Mouse (Mus musculus) gonadal fat pad, adult 2 months (tissue): ENCODE results near the gene Sec1. TPM values are rescaled to one million over a fixed set of nuclear protein-coding genes. Genes with fewer than 3 reads are reported as not detected.

Experiments
- DNase-seq: peaks from one replicate; pipeline ENCODE4 v3.0.0-alpha.2; 2012; ENCODE audit warnings: low read depth
- polyA plus RNA-seq: library from polyadenylated mRNA; depleted of rRNA; stranded (reverse); fragments of >200 nt; gene quantifications from 2 replicates; pipeline ENCODE4 v1.2.3, GENCODE M21; 2012

Sec1 gene
- polyA plus RNA-seq, 1 experiment, result 1.7 TPM

DNA sequence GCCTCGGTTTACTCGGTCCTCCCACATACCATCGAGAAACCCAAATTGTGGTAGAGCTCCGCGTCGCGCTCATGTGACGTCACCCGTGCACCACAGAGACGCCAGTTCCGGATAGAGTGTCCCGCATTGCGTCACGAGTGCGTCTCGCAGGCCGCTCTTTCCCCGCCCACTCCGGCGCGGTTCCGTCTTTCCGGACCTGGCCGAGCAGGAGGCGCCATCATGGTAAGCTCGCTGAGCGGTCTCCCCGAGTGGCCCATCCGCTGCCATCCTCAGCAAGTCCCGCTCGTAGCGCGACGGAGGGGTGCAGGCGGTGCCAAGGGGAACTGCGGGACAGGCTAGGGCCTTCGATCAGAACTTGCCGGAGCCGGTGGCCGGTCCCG, 23.7 kb upstream of the Sec1 start, which contains the start of gene Sphk2:
Sphk2 (minus strand) TSS at position 85 of the 380 bp plus-strand sequence.
- DNase-seq, result no peak

DNA sequence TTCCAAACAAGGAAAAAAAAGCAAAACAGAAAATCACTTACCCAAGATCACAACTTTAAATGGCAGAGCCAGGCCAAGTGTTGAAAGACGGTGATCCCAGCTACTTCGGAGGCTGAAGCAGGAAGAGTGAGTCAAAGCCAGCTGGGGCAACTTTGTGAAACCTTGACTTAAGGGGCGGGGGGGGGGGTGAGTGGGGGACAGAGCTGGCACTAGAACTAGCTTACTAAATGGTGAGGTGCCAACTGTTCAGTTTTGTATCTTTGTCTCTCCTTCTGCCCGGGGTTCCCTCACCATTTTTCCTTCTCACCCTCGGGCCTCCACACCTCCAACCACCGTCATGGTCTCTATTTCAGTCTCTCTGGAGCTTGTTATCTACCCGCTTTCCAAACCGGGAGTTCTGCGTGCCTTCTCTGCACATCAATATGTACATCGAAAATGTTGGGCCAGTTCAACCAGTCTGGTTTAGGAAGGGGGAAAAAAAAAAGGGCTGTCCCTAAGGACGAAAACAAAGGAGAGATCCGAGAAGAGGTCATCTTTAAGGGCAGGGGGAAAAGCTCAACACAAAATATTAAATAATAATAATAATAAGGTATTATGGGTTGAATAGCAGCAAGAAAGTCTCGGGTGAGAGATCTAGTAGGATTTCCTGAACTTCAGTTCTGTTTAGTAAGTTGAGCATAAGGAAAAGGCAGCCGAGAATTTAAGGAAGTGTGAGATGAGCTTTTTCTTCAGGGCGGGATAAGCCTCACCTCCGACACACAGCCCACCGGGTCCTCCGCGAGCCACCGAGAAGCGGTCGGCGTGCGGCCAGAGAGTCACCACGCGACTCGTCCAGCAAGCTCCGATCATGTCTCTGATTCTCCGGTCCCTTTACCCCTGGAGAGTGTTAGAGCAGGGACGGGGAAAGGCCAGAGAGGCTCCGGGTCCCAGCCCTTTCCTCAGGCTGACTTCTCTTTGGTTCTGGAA, 23.0 kb upstream of the Sec1 start:
- no peak for DNase-seq

- no peak for DNase-seq
Observed at GRCm38 (mm10) chr7:45716460-45716857, 22.3 kb upstream of the Sec1 start.

GRCm38 (mm10) chr7:45715741-45716459, 21.7 kb upstream of the Sec1 start:
- no peak for DNase-seq

DNA sequence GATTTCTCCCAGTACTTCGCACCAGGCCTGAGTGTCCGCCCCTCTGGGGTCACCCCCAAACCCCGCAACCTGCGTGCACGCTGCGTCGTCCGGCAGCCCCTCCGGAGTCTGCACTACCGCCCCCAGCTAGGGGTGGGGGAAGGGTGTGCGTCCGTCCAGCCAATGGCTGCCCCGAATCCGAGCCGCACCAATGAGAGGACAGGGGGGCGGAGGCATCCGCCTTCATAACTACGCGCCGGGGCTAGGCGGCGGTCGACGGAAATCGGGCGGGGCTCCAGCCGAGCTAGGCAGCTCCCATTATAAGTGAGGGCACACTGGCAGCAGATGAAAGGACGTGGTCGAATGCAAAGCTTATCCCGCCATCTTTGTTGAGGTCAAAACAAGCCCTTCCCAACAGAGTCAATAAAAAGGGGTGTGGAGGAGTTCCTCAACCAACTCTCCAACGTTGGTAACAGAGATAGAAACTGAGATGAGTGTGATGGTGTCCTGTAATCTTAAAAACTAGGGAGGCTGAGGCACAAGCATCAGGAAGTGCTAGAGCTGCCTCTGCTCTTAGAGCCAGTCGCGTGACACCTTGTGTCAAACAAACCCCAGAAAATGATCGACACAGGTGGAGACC, 21.0 kb upstream of the Sec1 start, which contains the start of gene Rpl18:
Rpl18 (plus strand) TSS at position 368 of the 619 bp plus-strand sequence.
- no peak for DNase-seq

DNA sequence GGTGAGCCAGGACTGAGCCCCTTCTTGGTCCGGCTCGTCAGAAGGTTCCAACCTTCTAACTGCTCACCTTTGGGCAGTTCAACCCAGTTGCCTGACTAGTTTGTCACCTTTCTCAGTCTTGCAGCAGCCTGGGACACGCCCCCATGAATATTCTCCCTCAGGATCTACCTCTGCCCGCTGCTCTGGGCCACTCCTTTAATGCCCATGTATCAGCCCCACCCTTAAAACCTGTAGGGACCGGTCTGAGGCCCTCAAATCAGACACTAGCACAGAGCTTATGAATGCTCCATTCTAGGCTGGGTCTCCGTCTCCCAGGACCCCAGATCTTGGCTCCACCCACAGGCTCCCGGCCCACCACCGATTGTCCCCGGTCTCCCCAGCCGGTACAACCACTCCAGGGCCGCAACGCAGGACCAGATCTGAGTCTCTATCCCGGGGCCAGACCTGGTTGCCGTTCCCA, 20.5 kb upstream of the Sec1 start:
- DNase-seq, result no peak

DNA sequence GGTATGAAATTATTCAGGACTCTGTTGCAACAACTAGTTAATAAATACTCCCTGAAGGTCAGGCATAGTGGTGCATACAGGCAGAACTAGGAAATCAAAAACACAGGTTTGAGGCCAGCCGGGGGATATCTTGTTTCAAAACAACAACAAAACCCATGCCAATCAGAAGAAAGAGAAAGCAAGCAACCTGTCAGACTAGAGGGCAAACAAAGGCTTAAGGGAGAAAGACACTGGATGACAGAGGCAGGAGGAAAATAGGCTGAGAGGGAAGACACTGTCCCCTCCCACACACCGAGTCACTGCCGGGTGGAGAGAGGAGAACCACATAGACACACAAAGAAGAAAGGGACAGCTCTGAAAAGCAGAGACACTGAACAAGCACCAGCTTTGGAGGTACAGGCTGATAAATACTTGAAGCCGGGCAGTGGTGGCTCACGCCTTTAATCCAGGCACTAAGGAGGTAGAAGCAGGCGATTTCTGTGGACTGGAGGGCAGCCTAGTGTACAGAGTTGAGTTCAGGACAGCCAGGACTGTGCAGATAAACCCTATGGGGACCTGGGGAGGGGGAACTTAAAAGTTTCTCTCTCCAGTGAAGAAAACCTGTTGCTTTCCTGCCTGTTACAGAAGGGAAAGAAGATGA, 19.8 kb upstream of the Sec1 start:
- DNase-seq, result no peak

GRCm38 (mm10) chr7:45713396-45713795, 19.2 kb upstream of the Sec1 start:
- no peak for DNase-seq

- DNase-seq, result no peak
Observed at GRCm38 (mm10) chr7:45712022-45712757, 18.0 kb upstream of the Sec1 start.

DNA sequence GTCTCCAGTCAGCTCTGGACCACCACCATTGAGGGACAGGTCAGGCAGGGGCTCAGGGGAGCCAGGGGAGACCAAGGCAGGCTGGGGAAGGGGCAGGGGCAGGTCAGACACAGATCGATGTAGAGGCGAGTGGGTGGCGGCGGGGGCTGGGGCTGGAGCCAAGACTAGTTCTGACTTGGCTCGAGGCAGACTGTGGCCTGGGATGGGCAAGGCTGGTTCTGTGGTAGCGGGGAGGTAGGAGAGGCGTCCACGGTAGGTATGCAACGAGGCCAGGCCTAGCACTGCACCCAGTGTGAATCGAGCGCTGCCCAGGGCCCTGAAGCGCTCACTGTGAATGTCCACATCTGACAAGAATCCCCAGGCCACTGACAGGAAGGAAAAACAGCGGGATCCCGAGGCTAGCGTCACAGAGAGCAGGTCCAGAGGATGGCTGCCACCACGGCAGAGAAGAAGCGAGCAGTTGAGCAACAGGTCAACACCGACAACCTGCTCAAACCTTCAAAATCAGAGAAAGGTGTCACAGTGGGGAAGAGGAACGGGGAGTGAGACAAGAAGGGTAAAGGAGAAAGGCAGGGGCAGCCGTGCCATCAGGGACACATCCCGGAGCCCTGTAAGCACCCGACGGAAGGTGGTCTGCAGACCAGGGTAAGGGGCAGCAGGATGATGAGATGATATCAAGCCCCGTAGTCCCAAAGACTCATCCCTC, 17.3 kb upstream of the Sec1 start:
- no peak for DNase-seq

- no peak for DNase-seq
Observed at GRCm38 (mm10) chr7:45710477-45711191, 16.4 kb upstream of the Sec1 start.

DNA sequence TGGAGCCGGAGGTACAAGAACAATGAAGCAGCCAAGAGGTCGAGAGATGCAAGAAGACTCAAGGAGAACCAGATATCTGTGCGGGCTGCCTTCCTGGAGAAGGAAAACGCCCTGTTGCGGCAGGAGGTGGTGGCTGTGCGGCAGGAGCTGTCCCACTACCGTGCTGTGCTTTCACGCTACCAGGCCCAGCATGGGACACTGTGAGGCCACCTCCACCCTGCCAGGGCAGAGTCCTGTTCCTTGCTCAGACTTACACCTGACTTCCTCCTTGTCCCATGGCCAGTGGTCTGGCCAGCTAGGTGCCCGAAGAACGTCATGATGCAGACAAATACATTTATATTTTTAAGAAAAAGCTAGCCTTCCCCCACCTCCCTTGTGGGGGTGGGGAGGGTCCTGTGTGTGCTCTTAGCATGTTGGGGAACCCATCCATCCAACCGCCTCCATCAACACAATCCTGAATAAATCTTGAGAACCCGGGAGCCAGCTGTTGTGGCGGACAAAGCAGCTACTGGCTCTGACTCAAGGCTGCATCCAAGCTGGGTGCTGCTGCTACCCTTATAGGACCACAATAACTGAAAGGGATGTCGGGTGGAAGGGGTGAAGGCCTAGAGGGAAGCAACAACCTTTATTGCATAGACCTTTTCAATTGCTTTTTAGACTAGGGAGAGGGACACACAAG, 15.6 kb upstream of the Sec1 start:
- DNase-seq, result no peak

- no peak for DNase-seq
Observed at GRCm38 (mm10) chr7:45709036-45709435, 14.8 kb upstream of the Sec1 start.

DNA sequence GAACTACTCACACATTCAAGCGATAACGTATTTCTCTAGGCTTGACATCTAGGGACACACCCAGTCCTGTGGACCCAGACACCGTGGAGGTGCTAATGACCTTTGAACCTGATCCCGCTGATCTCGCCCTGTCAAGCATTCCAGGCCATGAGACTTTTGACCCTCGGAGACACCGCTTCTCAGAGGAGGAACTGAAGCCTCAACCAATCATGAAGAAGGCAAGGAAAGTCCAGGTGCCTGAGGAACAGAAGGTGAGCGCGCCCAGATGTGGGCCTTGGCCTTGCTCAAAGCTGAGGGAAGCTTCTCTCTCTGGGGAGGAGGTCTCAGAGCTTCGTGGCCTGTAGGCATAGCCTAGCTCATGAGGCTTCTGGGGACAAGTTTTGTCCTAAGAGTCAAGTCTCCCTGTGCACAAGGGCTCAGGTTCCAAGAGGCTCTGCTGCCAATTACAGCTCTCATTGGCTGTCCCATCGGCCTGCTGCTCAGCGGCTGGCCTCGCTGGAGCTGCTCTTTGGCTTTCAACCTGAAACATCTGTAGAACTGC, 14.1 kb upstream of the Sec1 start:
- DNase-seq, result no peak

DNA sequence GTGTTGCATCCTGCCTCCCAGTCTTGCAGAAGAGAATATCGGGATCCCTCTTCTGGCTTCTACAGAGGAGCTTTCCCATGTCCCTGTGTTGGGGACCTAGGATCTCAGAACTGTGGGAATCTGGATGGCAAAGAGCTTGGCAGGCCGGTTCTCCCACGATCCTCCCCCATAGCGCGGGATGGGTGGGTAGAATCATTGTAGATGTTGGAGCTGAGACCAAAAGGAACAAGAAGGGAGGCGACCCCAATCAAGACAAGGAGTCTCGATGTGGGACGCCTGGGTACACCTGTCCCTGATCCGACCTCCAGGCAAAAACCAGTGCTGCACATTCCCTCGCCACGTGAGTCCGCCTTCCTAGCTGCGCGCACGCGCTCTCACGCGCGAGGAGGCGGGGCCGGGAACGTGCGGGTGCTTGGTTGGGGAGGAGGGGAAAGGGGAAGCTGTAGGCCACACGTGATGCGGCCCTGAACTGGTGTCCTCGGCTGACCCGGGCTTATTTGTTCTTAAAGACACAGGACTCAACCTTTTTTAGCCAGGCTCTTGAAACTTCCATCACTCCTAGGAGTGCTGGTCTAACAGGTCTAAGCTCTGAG, 13.3 kb upstream of the Sec1 start:
- DNase-seq, result no peak

- DNase-seq, result no peak
Observed at GRCm38 (mm10) chr7:45706721-45707241, 12.6 kb upstream of the Sec1 start.

- DNase-seq, result no peak
Observed at GRCm38 (mm10) chr7:45705873-45706281, 11.7 kb upstream of the Sec1 start.

GRCm38 (mm10) chr7:45705443-45705864, 11.3 kb upstream of the Sec1 start:
- DNase-seq, result no peak
